Mouse (Mus musculus) lung, postnatal 25 days (tissue): Measurements from ENCODE around the gene Cadps.

Source experiments
- DNase-seq: peaks from one replicate; pipeline ENCODE4 v3.0.0; 2022; ENCODE audit warnings: low spot score

Cadps gene

GRCm38 (mm10) chr14:12388806-12389436 is 434.0 kb downstream of the Cadps start:
- no peak for DNase-seq

DNA sequence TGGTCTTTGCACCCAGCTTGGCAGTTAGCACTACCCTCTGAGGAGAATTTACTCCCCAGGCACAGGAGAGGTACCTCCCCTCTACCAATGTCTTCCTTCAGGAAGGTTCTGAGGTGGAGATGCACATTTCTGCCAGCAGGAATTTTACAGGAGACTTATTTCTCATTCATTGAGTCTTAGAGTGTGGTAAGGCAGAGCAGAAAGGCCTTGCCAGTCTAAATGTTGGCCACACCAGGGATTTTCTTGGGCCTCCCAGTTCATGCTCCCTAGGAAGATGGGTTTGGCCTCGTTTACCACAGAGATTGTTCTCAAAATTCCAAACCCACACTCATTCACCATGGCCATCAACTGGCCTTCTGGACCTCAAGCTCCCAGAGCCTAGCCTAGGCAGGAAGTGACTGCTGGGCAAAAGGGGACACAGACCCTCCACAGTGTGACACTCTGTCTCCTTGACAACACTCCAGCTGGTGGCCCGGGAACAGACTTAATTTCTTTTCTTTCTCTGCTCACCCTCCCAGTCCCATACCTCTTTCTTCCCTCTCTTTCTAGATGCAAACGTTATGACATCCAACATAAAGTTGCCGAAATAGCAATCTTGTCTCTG is 434.6 kb downstream of the Cadps start:
- DNase-seq: no peak

DNA sequence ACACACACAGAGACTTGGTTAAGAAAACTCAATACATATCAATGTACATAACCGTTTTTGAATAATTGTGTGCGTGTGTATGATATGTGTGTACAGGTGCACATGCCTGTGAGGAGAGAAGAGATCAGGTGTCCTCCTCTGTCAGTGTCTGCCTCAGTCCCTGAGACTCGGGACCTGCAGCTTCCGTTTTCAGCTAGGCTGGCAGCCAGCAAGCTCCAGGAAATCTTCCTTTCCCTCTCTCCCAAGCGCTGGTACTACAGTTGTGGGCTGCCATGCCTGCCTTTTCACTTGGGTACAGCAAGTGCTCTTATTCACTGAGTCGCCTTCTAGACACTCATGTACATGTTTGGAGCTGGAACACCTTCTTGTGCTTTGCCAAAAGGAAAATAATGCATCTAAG is 435.7 kb downstream of the Cadps start:
- DNase-seq: no peak

DNA sequence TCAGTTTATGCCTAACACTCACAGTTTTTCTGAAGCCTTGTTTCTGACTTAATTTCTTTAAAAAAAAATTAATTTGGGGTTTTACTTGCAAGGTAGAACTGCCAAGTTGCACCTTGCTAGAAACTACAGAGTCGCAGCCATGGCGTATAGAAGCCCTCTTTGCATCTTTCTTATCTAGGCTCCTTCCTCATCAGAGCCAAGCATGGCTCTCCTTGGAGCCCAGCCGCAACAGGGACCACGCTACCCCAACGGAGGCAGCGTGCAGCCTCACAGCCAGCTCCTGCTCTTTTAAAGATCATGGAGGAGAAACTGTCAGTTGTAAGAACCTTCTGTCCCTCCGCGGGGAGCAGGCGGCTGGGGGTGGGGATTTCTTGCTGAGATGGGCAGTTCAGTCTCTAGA is 445.0 kb downstream of the Cadps start:
- DNase-seq: no peak

GRCm38 (mm10) chr14:12377289-12377688 is 445.6 kb downstream of the Cadps start:
- no peak for DNase-seq

DNA sequence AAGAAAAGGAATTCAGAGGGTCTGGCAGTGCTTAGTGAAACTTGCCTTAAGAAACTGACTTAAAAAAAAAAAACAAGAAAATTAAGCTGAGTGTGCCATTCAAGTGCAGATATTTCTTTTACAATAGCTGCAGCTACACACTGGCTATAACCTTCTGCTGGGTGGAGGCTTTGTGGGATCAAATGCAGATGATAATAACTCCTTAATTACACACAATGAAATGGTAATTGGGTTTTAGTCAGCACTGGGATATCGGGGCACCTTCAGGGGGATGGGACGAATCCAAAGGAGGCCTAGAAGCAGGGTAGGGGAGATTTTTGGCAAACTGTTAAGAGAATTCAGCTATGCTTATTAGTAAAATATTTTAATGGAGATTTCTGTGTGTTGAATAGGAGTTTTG is 447.4 kb downstream of the Cadps start:
- no peak for DNase-seq

- DNase-seq: no peak
These were observed 472.5 kb downstream of the Cadps start for GRCm38 (mm10) chr14:12350271-12350916.

GRCm38 (mm10) chr14:12349334-12350090 is 473.4 kb downstream of the Cadps start:
- no peak for DNase-seq

DNA sequence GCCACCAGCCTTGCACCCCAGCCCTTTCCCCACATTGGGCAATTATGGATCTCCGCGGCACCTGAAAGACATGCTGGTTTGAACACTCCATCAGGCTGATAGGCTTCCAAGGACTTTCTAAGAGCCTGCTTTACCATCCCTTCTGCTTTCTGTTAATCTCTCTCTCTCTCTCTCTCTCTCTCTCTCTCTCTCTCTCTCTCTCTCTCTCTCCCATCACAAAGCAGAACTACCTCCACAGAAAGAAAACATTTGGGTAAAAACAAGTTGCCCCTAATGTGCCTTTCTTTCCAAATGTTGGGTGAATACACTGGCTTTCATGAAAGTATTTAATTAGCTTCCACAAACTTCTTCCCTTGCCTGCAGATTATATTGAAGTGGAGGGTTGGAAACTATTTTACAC is 474.8 kb downstream of the Cadps start, which contains the start of gene Fezf2:
Gene Fezf2, minus strand, starts transcription at position 101 of the 400 bp plus-strand sequence.
- no peak for DNase-seq

DNA sequence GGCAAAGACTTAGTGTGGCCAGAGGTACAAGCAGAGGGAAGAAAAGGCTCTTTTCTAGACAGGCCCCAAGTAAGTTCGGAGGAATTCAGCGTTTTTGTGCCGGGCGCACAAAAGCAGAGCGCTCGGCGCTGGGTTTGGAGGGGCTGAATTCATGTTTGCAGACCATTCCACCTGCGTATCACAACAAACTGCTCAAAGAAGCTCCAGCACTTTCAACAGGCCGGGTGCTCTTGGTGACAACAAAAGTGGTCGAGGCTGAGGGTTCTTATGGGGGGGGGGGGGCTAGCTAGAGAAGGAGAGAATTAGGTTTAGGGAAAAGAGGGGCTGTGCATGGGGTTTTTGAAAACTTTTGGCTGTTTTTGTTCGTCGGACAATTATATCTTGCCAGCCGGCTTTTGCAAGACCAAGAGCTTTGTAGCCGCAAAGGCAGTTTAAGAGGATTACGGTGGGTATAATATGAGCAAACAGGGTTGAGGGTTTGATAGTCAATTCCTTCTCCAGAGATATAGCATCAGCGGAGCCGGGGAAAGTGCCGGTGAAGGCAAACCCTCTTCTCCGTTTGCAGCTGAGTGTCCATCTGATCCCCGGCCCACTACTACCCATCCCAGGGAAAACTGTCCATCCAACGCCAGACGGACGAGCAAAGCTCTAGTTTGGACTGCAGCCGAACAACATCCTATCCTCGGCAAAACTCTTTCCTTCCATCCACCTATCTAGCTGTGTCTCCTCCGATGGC is 475.8 kb downstream of the Cadps start:
- DNase-seq: no peak

- no peak for DNase-seq
These were observed 476.6 kb downstream of the Cadps start for GRCm38 (mm10) chr14:12346011-12346864.

- no peak for DNase-seq
These were observed 477.5 kb downstream of the Cadps start for GRCm38 (mm10) chr14:12345241-12345921.

DNA sequence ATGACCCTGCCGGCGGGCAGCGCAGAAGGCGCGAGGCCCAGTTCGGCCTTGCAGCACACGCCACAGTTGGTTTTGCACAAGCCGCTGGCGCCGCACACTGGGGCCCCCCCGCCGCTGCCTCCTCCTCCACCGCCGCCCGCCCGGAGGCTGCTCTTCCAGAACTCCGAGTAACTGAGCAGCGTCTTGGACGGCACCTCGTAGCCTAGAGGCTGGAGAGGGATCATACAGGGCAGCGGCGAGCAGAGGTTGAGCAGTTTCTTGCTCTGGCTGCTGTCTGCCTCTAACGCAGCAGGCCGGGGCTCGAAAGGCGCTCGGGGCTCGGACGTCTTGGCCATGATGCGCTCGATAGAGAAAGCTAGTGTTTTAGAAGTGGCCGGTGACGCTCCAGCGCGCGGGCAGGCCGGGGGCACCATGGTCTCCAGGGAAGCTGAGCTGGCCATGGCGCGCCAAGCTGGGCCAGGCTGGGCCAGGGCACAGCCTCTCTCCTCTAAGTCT is 478.1 kb downstream of the Cadps start:
- no peak for DNase-seq

DNA sequence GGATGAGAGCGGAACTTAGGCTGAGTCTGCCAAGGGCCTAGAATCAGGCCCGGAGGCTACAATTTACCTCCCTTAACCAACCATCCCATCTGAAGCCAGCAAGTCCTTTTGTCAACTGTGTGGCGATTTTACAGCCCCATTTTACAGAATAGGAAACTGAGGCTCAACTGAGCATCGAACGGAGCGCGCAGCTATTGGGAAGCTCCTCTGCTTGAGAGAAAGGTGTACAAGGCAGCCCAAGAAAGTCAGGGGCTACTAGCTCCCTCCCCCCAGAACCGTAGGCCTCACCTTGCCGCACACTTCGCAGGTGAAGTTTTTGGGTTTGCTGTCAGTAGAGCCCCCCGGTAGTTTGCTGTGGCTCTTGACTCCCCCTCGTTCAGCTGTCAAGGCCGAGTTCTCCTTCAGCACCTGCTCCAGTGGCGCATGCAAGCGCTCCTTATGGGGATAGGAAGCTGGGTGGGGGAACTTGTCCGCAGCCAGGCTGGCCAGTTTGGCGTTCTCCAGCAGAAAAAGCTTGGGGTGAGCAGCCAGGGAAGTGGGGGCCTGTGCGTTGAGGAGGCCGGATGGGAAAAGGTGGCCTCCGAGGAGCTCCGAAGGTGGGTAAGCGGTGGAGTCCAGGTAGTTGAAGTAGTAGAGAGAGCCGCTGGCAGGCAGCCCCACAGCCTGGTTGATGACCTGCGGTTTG is 478.7 kb downstream of the Cadps start:
- no peak for DNase-seq

- no peak for DNase-seq
These were observed 479.4 kb downstream of the Cadps start for GRCm38 (mm10) chr14:12343451-12343941.

GRCm38 (mm10) chr14:12342458-12343131 is 480.3 kb downstream of the Cadps start:
- no peak for DNase-seq

GRCm38 (mm10) chr14:12341789-12342457 is 481.0 kb downstream of the Cadps start:
- no peak for DNase-seq

GRCm38 (mm10) chr14:12341075-12341788 is 481.6 kb downstream of the Cadps start:
- DNase-seq: no peak
